Mouse (Mus musculus) limb, embryonic 11.5 days (tissue): ENCODE data around the gene Riiad1. TPM values are rescaled to one million over a fixed set of nuclear protein-coding genes. Genes with fewer than 3 reads are reported as not detected.

Experiments used
- polyA plus RNA-seq: library from polyadenylated mRNA; unstranded; fragments of >200 nt; fragmentation: Nextera tagmentation; extraction: Ambion mirVana; gene quantifications from 2 replicates; pipeline ENCODE4 v1.2.1, GENCODE M21; 2014

Riiad1 gene
- polyA plus RNA-seq, 1 experiment from 2014 or later: 1.0 TPM

Other genes starting within 250 kb of the Riiad1 start
- gene Gm4778, start 216.3 kb downstream of the Riiad1 start, polyA plus RNA-seq: not detected in 2 replicates
- 8.1 and 9.1 TPM in 2 replicates for gene Them4, start 170.3 kb downstream of the Riiad1 start, polyA plus RNA-seq
- not detected in 2 replicates for gene Them5, start 138.2 kb downstream of the Riiad1 start, polyA plus RNA-seq
- 1.0 and 1.2 TPM in 2 replicates for gene C2cd4d, start 117.9 kb downstream of the Riiad1 start, polyA plus RNA-seq
- gene Rorc, start 107.5 kb downstream of the Riiad1 start, polyA plus RNA-seq: 0.44 and 0.85 TPM in 2 replicates
- not detected in 2 replicates for gene Lingo4, start 81.8 kb downstream of the Riiad1 start, polyA plus RNA-seq
- gene Tdrkh, start 67.1 kb downstream of the Riiad1 start, polyA plus RNA-seq: 8.5 and 8.7 TPM in 2 replicates
- 68.0 and 75.2 TPM in 2 replicates for gene Mrpl9, start 37.0 kb downstream of the Riiad1 start, polyA plus RNA-seq
- gene Oaz3, start 36.4 kb downstream of the Riiad1 start, polyA plus RNA-seq: 0.31 and 0.36 TPM in 2 replicates
- gene Celf3, start 2.0 kb downstream of the Riiad1 start, polyA plus RNA-seq: 0.68 and 0.88 TPM in 2 replicates
- 35.1 and 35.9 TPM in 2 replicates for gene Snx27, start 102.4 kb upstream of the Riiad1 start, polyA plus RNA-seq
- gene Gm10972, start 162.8 kb upstream of the Riiad1 start, polyA plus RNA-seq: not detected in 2 replicates
- gene Tuft1, start 178.5 kb upstream of the Riiad1 start, polyA plus RNA-seq: 4.0 and 4.7 TPM in 2 replicates
- 0.18 and 1.1 TPM in 2 replicates for gene Selenbp2, start 213.2 kb upstream of the Riiad1 start, polyA plus RNA-seq